Mouse (Mus musculus) ES-Bruce4 (cell line): ENCODE measurements around the gene Tmem151b.

ENCODE experiments used
- CTCF ChIP-seq: IDR thresholded peaks from one replicate; pipeline ENCODE4 v1.8.1; 2011; ENCODE audit warnings: low read depth, low read length
- POLR2A ChIP-seq: IDR thresholded peaks from one replicate; pipeline ENCODE4 v1.8.1; 2011; ENCODE audit warnings: low read length; ENCODE audit not compliant: insufficient read depth

DNA sequence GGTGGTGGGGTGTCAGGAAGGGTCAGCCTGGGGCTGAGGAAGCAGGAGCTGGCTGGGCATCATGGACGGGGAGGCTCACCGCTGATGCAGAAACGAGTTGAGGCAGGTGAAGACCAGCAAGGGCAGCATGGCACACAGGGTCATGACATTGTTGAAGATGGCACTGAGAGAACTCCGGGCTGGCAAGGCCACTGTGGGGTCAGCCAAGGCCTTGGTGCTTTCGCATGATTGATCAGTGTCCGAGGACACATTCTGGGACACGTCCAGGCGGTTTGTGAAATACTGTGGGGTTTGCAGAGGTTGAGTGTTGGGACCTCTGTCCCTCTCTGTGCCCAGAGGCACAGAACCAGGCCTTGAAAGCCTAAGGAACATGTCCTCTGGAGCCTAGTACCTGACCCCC lies 40.4 kb upstream of the Tmem151b start:
- TF ChIP-seq CTCF, result no peak
- TF ChIP-seq POLR2A, result no peak
